Mouse (Mus musculus) heart, postnatal 0 days (tissue): ENCODE results near the gene Ddx52. TPM values are rescaled to one million over a fixed set of nuclear protein-coding genes. Genes with fewer than 3 reads are reported as not detected.

Experiments
- ATAC-seq: fragments of 200-750 bp; cut with Nextera tagmentation; 2 replicates; pipeline ENCODE4 v1.8.0; 2017; ENCODE audit warnings: low read depth, moderate number of reproducible peaks, moderate library complexity; ENCODE audit not compliant: insufficient read depth
- DNase-seq: peaks from one replicate; pipeline ENCODE4 v3.0.0-alpha.2; 2016; ENCODE audit warnings: low spot score
- H3K27ac ChIP-seq: fragments of 300-500 bp; sonication (generic); 2 replicates; pipeline ENCODE4 v1.5.1; 2014; ENCODE audit warnings: low read depth, mild to moderate bottlenecking
- H3K27me3 ChIP-seq: fragments of 300-500 bp; sonication (generic); 2 replicates; pipeline ENCODE4 v1.6.1; 2014; ENCODE audit warnings: low read length, mixed read lengths; ENCODE audit not compliant: control insufficient read depth, insufficient read depth
- H3K36me3 ChIP-seq: fragments of 300-500 bp; sonication (generic); replicated peaks from 2 replicates; pipeline ENCODE4 v1.6.1; 2014; ENCODE audit warnings: low read length, mixed read lengths; ENCODE audit not compliant: control insufficient read depth, insufficient read depth
- H3K4me1 ChIP-seq: fragments of 300-500 bp; sonication (generic); 2 replicates; pipeline ENCODE4 v1.6.1; 2014; ENCODE audit warnings: antibody characterized with exemption; ENCODE audit not compliant: control insufficient read depth, insufficient read depth
- H3K4me2 ChIP-seq: fragments of 300-500 bp; sonication (generic); 2 replicates; pipeline ENCODE4 v1.6.1; 2014; ENCODE audit warnings: low read depth, mild to moderate bottlenecking, low read length, moderate library complexity
- H3K4me3 ChIP-seq: fragments of 300-500 bp; sonication (generic); 2 replicates; pipeline ENCODE4 v1.5.1; 2014; ENCODE audit warnings: low read depth, low read length
- H3K9ac ChIP-seq: fragments of 300-500 bp; sonication (generic); replicated peaks from 2 replicates; pipeline ENCODE4 v1.6.1; 2014; ENCODE audit warnings: low read depth, low read length, mixed read lengths
- H3K9me3 ChIP-seq: fragments of 300-500 bp; sonication (generic); replicated peaks from 2 replicates; pipeline ENCODE4 v1.6.1; 2016; ENCODE audit warnings: low read length; ENCODE audit not compliant: control insufficient read depth
- CTCF ChIP-seq: IDR thresholded peaks from 2 replicates; pipeline ENCODE4 v1.5.1; 2016; ENCODE audit warnings: antibody characterized with exemption, control low read depth, low read depth
- EP300 ChIP-seq: IDR thresholded peaks from 2 replicates; pipeline ENCODE4 v1.6.1; 2016; ENCODE audit warnings: antibody characterized with exemption, low read depth
- WGBS: fragments of 180-500 bp; shearing (Covaris S2); extraction: QIAGEN DNeasy Blood & Tissue Kit; methylation state at CpG from one replicate; pipeline ENCODE4 v1.1.7; 2014; 5-methylcytosine and 5-hydroxymethylcytosine counted together
- polyA plus RNA-seq: library from polyadenylated mRNA; unstranded; fragments of >200 nt; fragmentation: Nextera tagmentation; extraction: Ambion mirVana; gene quantifications from 2 replicates; pipeline ENCODE4 v1.2.1, GENCODE M21; 2015
- total RNA-seq: library from RNA; depleted of rRNA; stranded (reverse); fragments of >200 nt; gene quantifications from 2 replicates; pipeline ENCODE4 v1.2.3, GENCODE M21; 2014; ENCODE audit warnings: low replicate concordance

The Ddx52 gene
- total and polyA plus RNA-seq, 2 experiments from 2014 or later: 9.4 to 13.9 TPM

- H3K36me3 ChIP-seq: peaks cover 49% of the 10 kb centered on the region
- TF ChIP-seq EP300 (no peak), CTCF (no peak)
- WGBS: 79% methylated on average over 7 of the region's 7 CpGs
- no peaks in the 10 kb centered on the region for H3K27me3 ChIP-seq
- H3K9me3 ChIP-seq: no peaks in the 10 kb centered on the region
- no peak overlapping the region for H3K27ac ChIP-seq
- H3K4me3 ChIP-seq: no peak overlapping the region
- H3K4me2 ChIP-seq: no peak overlapping the region
- H3K9ac ChIP-seq: no peak overlapping the region
- no peaks in the 10 kb centered on the region for H3K4me1 ChIP-seq
- ATAC-seq: no peak
- no peak for DNase-seq
Observed at GRCm38 (mm10) chr11:83974561-83975346, 32.9 kb downstream of the Ddx52 start.

DNA sequence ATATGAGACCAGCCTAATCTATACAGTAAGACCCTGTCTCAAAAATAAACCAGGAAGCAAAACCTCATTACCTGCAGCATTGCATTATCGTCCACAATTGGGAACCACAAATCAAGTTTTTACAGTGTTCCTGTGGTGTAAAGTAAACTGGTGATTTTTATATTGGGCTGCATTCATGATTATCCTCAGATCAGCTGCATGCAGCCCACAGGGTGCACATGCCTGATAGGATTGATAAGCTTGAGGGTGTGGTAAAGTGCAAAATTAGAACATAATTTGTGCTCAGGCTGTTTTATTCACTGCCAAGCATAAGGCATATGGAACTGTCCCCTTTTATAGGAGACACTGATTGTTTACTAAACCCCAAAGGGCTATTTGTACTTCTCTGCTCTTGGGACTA, 33.6 kb downstream of the Ddx52 start:
- no peak overlapping the region for H3K4me2 ChIP-seq
- no peak overlapping the region for H3K9ac ChIP-seq
- H3K27ac ChIP-seq: no peak overlapping the region
- H3K4me1 ChIP-seq: no peaks in the 10 kb centered on the region
- no peak for DNase-seq
- no peak overlapping the region for H3K4me3 ChIP-seq
- no peaks in the 10 kb centered on the region for H3K27me3 ChIP-seq
- H3K36me3 ChIP-seq: peaks cover 57% of the 10 kb centered on the region
- TF ChIP-seq CTCF (no peak), EP300 (no peak)
- H3K9me3 ChIP-seq: no peaks in the 10 kb centered on the region
- ATAC-seq: no peak
- 88% methylated on average over 1 of the region's 1 CpGs for WGBS

GRCm38 (mm10) chr11:83976236-83976977, 34.5 kb downstream of the Ddx52 start:
- no peak overlapping the region for H3K4me2 ChIP-seq
- DNase-seq: no peak
- no peaks in the 10 kb centered on the region for H3K9me3 ChIP-seq
- ATAC-seq: no peak
- WGBS: 84% methylated on average over 13 of the region's 13 CpGs
- H3K4me1 ChIP-seq: no peaks in the 10 kb centered on the region
- H3K4me3 ChIP-seq: no peak overlapping the region
- TF ChIP-seq CTCF (no peak), EP300 (no peak)
- peaks cover 63% of the 10 kb centered on the region for H3K36me3 ChIP-seq
- H3K27ac ChIP-seq: no peak overlapping the region
- no peaks in the 10 kb centered on the region for H3K27me3 ChIP-seq
- H3K9ac ChIP-seq: no peak overlapping the region

DNA sequence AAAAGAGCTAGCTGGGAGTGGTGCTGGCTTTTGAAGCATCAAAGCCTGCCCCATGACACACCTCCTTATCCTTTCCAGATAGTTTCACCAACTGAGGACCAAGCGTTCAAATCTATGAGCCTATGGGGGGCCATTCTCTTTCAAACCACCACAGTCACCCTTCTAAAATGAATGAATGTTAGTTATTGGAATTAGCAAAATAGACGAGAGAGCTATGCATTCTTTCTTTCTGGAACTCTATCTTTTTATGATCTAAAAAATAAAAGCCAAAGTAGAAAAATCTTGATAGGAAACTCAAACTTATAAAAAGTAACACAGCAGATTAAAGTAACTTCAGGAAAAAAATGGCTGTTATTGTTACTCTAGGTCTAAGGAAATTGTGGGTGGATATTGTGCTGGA, 35.9 kb downstream of the Ddx52 start:
- no peaks in the 10 kb centered on the region for H3K4me1 ChIP-seq
- ATAC-seq (no peak), DNase-seq (no peak)
- H3K4me2 ChIP-seq: no peak overlapping the region
- no peak overlapping the region for H3K27ac ChIP-seq
- no peaks in the 10 kb centered on the region for H3K27me3 ChIP-seq
- 89% methylated on average over 2 of the region's 2 CpGs for WGBS
- no peak overlapping the region for H3K4me3 ChIP-seq
- no peaks in the 10 kb centered on the region for H3K9me3 ChIP-seq
- no peak overlapping the region for H3K9ac ChIP-seq
- peaks cover 67% of the 10 kb centered on the region for H3K36me3 ChIP-seq
- TF ChIP-seq EP300 (no peak), CTCF (no peak)

DNA sequence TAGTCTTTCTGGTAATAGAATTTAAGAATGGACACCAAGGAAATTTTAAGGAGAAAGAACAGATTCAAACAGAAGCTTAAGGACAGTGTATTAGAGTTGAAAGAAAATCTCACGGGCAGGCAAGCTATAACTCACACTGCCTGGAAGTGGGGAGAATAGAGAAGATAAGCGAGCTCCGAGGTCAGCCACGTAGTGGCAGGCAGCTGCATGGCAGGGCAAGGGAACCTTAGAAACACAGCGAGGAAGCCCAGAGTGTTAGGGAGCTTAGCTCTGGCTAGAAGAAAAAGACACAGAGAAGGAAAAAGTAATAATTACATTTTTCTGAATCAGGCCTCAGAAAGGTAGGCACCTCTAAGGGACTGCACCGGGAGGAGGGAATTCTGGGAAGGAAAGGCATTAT, 38.1 kb downstream of the Ddx52 start:
- 84% methylated on average over 6 of the region's 6 CpGs for WGBS
- no peaks in the 10 kb centered on the region for H3K27me3 ChIP-seq
- no peak overlapping the region for H3K4me2 ChIP-seq
- no peaks in the 10 kb centered on the region for H3K4me1 ChIP-seq
- H3K27ac ChIP-seq: no peak overlapping the region
- no peaks in the 10 kb centered on the region for H3K9me3 ChIP-seq
- no peak for DNase-seq
- no peak for ATAC-seq
- H3K9ac ChIP-seq: no peak overlapping the region
- H3K36me3 ChIP-seq: peaks cover 56% of the 10 kb centered on the region
- no peak overlapping the region for H3K4me3 ChIP-seq
- TF ChIP-seq EP300 (no peak), CTCF (no peak)
